Mouse (Mus musculus) left cerebral cortex, adult 8-10 months (tissue): ENCODE results near the gene Pcnx2. TPM values are rescaled to one million over a fixed set of nuclear protein-coding genes. Genes with fewer than 3 reads are reported as not detected.

Experiments used
- DNase-seq, 2 experiments: peaks; one replicate each; pipeline ENCODE4 v3.0.0; 2022; ENCODE audit warnings: low spot score in 2 of 2
- total RNA-seq, 4 experiments: library from RNA; stranded (reverse); gene quantifications; 2 replicates each; pipeline ENCODE4 v1.2.4; 2022

Pcnx2 gene
- 10 to 100 TPM; 76.7 to 90.1 (median 84.9) TPM for total RNA-seq

DNA sequence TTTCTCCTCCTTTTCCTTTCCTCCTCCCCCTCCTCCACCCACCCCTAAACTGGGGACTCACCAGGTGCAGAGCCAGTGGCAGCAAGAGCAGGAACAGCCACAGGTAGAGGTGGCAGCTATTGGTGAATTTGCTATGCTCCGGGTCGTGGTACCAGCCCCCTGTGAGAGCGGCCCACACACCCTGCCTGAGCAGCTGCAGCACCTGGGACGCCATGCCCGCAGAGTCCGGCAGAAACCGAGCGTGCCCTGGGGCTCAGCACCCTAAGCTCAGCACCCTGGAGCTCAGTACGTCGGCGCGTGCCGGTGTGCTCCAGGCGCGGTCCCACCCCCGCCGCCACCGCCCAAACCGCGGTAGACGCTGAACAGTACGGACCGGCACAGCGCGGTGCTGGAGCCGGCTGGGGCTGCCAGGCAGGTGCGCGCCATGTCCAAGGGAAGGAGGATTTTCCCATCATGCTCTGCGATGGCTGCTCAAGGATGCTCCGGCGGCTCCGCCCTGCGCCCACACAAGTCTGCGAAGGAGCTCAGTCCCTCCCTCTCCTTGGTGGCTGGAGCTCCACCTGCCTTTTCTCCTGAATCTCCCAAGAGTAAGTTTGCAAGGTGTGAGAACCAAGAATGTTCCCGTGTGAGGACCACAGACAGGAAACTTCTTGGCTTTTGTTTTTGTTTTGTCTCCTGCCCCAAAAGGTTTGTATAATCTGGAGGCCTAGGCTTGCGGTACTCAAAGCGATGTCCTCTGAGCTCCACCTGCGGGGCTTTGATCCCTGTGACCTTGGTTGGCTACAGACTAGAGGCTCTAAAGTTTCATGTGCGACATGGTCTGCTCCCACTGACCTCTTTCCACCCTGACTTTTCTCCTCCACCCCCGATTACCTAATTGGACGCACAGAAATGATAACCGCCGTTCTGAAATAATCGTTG, at the start of gene Pcnx2:
Pcnx2 (minus strand) TSS at position 450 of the 921 bp plus-strand sequence.
- peak; percentile 60 to 85 for DNase-seq

DNA sequence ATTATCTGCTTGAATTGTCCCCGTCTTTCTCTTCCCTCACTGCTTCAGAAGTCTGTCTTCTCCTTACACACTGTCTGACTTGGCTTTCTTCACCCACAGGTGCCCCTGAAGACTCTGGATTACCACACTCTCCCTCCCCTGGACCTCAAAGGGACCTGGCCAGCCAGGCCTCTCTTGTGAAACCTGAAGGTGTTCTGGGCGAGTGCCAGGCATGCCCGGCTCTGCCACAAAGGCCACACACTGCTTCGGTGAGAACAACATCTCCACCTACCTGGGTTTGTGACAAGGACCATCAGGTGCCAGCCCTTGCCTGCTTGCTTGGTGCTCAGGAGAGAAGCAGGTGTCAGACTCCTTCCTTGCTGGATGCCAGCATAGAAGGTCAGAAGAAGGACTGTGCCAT, 46.4 kb upstream of the Pcnx2 start:
- DNase-seq, result no peak

DNA sequence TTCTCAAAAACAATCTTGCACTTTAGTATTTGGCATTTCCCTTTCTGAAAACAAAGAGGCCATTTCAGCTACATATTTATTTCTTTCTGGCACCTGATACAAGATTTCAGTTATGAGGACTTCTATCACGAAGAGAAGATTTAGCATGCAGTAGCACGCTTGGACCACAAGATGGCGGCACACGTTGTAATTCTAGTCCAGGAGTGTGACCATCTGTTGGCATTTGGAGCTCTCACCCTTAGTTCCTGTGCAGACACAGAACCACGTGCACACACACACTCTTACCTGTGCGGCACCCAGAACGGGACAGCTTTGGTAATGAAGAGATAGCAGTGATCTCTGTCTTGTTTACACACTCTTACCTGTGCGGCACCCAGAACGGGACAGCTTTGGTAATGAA, 37.5 kb upstream of the Pcnx2 start:
- peak; percentile 28 to 59 for DNase-seq

DNA sequence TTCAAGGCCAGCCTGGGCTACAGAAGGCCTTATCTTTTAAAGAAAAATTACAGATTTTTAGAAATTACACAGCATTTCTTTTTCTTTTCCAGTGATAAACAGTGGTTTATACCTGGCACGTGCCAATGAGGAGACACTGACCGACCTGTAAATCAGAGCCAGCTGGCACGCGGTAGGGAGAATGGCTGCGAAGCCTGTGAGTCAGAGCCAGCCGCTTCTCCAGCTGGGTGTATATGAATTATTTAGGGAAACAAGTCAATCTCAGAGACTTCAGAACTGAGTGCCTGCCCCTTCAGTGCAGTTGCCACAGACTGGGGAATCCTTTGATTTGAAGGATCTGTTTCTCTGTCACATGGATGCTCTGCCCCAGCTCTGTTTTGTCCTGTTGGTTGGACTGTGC, 33.7 kb upstream of the Pcnx2 start:
- peak in 1 of 2 experiments; percentile 35 for DNase-seq

DNA sequence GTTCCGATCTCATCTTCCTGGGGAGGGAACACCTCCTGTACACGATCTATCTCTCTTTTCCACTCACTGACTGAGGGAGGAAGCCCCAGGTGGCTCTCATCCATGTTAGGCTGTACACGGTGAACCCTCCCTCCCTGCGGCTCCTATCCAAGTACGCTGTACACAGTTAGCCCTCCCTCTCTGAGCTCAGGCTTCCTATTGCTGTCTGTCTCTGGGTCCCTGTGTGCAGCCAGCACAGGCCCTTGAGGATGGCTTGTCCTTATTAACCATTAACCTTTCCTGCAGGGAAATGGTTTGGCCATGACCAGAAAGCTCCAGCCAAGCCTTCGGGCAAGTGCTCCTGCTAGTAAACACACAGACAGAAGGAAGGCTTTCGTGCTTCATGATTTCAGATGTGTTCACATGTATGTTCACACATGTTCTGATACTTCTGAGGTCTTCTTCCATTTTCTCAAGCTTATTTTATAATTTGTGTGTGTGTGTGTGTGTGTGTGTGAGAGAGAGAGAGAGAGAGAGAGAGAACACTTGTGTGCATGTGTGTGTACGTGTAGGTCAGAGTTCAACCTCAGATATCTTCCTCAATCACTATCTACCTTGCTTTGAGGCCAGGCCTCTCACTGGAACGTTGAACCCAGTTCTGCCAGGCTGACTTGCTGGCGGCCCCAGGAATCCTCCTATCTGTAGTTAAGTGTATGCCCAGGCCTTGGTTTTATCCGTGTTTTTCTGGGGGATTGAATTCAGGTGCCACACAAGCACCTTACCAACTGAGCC, 32.3 kb upstream of the Pcnx2 start:
- no peak for DNase-seq

DNA sequence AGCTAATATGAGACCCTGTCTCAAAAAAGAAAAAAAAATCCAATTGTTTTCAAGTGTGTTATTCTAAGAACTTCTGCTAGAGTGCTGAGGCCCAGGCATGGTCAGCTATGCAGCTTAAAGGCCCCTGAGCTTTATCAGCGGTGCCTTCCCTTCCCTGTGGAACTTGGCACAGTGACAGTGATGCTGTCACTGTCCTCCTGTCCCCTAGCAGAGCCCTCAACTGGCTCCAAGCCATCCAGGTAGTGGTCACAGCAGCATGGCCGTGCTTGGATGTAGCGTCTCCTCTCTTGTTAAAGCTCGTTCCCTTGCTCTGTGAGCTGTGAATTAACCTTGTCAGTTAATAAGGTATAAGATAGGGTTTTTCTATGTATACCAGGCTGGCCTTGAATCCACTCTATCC, 28.5 kb upstream of the Pcnx2 start:
- DNase-seq, result no peak

DNA sequence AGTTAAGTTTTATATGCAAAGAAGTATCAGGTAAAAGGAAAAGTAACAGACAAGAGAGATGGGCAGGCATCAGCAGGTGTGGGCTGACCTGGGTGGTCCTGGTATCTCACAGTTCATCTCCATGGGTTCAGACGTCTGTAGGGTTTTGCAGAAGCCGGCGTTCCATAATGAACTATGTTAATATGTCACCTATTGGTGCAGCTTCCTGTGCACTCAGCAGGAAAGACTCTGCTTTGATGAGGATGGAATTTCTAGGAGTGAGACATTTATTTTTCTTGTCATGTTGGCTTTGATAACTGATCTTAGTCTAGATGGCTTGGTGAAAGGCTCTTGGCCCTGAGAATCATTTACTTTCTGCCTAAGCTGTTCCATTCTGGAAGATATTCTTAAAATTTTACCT, 24.2 kb upstream of the Pcnx2 start:
- DNase-seq, result no peak

DNA sequence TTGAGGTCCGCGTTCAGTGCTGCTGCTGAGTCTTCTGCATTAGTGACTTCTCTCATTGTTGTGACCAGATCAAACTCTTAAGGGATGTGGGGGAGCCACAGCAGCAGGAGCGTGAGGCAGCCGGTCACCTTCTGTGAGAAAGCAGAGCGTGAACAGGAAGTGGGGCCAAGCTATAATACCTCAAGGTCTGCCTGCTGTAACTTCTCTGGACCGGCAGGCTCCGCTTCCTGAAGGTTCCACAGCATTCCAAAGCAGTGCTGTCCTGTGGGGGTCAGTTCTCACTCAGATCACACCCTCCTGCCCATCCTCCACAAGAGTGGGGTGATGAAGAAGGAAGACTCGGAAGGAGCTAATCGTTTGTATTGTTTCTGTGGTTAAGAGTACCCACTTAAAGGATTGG, 22.6 kb upstream of the Pcnx2 start:
- no peak for DNase-seq

DNA sequence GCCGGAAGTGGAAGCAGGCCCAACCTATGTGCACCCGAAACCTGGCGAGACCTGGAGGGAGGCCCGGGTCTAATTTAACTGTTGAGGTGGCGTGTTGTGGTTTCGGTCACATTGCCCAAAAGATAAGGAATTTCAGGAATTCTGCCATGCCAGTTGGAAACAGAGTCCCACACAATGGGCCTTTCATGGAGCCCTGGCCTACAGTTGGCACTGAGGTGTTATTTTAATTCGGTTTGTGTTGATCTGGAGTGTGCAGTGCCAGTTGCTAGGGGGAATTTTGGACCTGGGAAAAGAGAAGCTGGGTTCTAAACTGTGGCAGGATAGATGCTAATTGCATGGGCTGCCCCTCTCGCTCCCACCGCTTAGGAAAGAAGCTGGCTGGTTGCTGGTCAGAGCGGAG, 22.2 kb upstream of the Pcnx2 start:
- DNase-seq, result no peak

DNA sequence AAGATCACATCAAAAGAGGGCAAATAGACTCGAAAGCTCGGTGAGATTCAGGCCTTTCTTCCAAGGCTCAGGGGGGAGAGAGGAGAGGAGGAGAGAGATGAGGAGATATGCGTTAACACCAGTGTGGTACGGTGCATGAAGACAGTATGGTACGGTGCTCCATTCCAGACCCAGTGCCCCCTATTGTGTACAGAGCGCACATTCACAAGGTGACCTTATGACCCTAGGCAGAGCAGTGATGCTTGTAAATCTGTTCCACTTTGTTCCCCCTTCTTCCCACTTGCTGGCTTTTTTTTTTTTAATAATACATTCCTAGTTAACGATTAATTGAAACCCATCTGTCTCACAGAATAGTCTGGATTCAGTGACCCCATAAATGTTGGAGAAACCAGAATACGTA, 21.4 kb upstream of the Pcnx2 start:
- no peak for DNase-seq

DNA sequence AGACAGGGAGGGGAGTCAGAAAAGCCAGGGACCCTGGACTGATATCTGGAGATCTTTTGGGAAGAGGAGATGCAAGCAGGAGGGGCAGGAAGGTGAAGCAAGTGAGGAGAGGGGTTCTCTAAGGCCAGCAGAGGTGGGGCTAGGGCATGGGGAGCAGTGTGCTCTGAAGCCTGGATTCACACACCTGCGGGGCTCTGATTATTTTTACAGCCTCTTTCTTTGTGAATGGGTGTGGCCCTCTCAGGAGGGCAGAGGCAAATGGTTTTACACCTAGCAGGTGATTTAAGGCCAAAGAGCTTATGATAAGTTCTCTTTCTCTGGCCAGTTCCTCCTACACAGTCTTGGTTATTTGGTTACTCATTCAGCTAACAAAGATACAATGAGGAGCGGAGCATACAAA, 20.6 kb upstream of the Pcnx2 start:
- no peak for DNase-seq

DNA sequence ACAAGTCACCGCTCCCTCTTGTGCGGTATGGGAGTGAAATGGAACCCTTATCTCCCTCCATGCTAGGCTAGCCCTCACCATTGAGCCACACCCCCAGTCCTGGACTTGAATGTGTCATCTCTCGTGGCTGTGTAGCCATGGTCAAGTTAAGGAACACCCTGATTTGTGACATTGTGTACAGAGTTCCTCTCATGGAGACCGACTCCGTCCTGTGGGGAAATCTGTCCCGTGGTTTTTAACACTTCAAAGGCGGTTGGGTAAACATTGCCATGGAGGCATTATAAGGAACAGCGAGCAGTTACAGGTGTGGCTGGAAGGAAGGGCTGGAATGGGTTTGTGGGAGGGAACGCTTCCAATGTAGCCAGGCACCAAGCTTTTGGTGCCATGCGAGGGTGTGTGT, 18.9 kb upstream of the Pcnx2 start:
- DNase-seq, result no peak

DNA sequence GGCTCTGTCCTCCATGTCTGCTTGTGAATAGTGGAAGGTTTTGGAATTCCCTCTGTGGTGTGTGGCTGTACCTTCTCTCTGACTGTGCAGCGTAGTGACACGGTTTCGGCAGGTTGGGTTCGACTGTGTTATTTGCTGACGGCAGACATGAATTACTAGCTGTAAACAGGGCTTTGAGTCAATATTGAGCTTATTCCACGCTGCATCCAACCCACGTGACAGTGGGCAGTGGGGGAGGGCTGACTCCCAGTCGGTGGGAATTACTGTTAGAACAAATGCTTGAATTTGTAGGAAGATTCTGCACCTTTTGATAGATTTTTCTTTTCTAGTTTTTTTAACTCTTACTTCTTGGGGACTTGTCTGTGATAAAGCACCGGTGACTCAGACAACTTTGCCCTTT, 16.3 kb upstream of the Pcnx2 start:
- no peak for DNase-seq

DNA sequence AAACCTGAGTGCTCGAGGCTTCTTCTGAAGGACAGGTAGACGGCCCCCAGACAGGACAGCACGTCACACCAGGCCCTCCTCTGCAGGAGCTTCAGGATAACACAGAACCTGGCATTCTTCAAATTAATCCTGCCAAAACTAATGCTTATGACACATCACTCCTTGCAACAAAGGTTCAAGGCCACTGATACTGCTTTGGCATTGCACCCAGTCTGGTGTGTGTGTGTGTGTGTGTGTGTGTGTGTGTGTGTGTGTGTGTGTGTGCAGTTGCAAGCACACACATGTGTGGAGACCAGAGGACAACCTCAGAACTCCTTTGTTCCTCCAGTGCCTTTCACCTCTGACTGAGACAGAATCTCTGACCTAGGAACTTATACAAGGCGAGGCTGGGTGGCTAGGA, 15.1 kb upstream of the Pcnx2 start:
- no peak for DNase-seq

DNA sequence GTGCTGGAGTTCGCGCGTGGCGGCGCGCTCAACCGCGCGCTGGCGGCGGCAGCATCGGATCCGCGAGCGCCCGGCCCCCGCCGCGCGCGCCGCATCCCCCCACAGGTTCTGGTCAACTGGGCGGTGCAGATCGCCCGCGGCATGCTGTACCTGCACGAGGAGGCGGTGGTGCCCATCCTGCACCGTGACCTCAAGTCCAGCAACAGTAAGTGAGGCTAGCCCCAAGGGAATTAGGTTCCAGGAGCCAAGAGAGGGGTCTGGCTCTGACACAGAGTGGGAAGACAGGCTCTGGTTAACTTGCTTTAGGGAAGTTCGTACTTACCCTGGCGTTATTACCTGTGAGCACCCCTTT, 13.1 kb upstream of the Pcnx2 start:
- DNase-seq, result no peak

DNA sequence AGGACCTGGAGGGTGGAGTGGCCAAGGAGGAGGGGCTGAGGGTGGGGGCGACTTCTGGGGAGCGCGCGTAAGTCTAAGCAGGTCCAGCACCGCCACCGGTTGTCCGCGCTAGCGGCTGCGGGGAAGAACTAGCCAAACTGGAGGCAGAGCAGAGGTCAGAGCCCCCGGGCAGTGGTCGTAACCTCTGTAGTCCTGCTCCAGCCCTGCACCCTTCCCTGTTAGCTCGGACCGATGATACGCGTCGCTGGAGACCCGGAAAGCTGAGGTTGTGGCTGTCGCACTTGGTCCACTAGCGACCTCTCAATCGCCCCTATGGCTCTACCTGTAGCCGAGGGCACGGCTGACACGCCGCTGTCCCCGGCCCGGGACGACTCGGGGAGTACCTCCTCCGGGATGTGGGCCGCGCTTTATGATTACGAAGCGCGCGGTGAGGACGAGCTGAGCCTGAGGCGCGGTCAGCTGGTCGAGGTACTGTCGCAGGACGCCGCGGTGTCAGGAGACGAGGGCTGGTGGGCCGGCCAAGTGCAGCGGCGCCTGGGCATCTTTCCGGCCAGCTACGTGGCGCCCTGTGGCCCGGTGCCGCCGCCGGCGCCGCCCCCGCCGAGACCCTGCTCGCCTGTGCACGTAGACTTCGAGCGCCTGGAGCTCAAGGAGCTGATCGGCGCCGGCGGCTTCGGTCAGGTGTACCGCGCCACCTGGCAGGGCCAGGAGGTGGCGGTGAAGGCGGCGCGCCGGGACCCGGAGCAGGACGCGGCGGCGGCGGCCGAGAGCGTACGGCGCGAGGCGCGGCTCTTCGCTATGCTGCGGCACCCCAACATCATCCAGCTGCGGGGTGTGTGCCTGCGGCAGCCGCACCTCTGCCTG, 12.5 kb upstream of the Pcnx2 start, which contains the start of gene Map3k21:
Map3k21 (plus strand) TSS at position 86 of the 864 bp plus-strand sequence.
- peak in 1 of 2 experiments; percentile 29 for DNase-seq

DNA sequence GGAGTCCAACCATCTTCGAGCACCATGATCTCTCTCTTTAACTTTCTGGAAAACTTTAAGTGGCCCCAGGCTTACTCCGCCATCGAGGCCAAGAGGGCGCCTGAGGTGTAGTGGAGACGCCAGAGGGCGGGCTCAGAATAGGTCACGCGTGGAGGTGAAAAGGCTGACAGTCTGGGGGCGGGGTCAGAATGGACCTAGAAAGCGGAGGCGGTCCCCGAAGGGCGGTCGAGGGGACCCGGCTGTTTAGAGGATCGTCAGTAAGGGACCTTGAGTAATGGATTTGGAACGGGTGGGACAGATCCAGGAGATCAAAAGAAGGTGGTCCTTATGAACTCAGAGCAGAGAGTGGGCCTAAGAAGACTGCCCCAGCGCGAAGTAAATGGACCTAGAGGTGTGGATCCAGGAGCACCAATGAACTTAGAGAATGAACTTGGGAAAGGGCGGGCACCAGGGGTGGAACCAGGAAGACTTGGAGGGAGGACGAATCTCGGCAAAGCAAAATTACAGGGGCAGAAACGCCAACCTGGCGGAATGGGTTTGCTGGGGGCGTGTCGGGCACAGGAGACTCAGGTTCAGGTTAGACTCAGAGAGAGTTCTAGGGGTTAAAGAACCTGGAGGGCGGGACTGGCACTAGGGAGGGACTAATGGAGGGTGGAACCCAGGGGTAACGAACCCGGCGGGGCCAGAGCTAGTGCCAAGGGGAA, 11.7 kb upstream of the Pcnx2 start:
- no peak for DNase-seq

DNA sequence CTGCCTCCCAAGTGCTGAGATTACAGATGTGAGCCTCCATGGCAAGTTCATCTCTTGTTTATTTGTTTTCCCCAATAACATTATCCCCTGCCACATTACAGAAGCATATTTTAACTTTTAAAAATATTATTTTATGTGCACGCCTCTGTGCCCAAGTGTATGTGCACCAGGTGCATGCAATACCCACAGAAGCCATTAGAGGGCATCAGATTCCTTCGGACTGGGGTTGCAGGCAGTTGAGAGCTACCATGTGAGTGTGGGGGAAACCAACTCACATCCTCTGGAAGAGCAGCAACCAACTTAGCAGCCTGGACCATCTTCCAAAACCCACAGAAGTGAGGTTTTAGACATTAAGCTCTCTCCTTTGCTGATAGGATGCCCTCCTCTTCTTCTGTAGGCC, 9.2 kb upstream of the Pcnx2 start:
- DNase-seq, result no peak

DNA sequence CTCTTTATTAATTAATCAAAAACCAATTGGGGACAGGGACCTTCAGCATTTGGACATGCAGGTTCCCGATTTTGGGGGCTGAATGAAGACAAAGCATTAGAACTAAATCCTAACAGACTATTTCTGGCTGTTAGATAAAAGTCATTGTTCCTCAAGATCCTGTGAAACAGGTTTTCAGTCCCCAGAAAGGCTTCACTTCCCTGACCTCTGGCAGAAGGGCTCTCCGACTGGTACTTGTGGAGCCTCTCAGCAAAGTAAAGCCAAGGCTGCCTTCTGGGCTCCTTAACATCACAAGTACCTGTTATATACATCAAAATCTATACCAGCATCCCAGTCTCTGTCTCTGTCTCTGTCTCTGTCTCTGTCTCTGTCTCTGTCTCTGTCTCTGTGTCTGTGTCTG, 7.2 kb upstream of the Pcnx2 start:
- DNase-seq, result no peak

DNA sequence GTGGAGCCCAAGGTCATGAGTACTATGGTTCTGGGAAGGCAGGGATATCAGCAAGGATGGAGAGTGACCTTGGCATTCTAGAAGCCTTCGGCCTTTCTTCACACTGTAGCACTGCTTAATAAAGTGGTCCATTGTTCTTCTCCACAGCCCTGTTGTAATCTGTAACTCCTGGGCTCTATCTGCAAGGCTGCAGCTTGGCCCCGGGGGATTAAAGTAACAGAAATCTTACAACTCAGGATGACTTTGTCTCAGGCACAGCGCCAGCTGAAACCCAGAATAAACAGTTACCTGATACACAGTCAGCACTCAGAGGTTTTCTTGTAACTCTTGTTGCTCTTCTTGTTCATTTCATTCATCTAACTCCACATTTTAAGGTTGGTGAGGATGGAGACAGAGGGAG, 4.4 kb upstream of the Pcnx2 start:
- no peak for DNase-seq

DNA sequence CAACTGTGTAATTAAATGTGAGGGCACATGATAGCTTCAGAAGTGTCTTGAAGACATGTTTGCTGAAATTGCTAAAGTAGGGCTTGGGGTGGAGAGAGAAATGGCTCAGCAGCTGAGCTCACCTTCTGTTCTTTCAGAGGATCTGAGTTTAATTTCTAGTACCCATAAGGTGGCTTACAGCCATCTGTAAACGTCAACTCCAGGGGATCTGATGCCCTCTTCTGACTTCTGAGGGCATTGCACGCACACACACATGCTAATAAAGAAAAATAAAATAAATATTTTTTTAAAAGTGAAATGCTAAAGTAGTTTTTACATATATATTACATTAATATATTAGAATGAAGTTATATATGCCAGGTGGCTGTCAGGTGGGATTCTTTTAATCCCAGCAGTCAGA, 3.0 kb upstream of the Pcnx2 start:
- no peak for DNase-seq
